Mouse (Mus musculus) large intestine, adult 2 months (tissue): Measurements from ENCODE around the gene Sfr1. TPM values are rescaled to one million over a fixed set of nuclear protein-coding genes. Genes with fewer than 3 reads are reported as not detected.

ENCODE experiments used
- DNase-seq: peaks from one replicate; pipeline ENCODE4 v3.0.0-alpha.2; 2012; ENCODE audit warnings: low read depth, low spot score
- WGBS: fragments of 180-500 bp; shearing (Covaris S2); methylation state at CpG from one replicate; pipeline ENCODE4 v1.1.7; 2018; 5-methylcytosine and 5-hydroxymethylcytosine counted together
- polyA plus RNA-seq: library from polyadenylated mRNA; depleted of rRNA; stranded (reverse); fragments of >200 nt; gene quantifications from 2 replicates; pipeline ENCODE4 v1.2.3, GENCODE M21; 2012; rRNA removed

The Sfr1 gene
- polyA plus RNA-seq, 1 experiment = 28.7 TPM

- 80% methylated on average over 2 of the region's 2 CpGs for WGBS
- no peak for DNase-seq
These were observed 17.5 kb downstream of the Sfr1 start for GRCm38 (mm10) chr19:47748950-47749349.

DNA sequence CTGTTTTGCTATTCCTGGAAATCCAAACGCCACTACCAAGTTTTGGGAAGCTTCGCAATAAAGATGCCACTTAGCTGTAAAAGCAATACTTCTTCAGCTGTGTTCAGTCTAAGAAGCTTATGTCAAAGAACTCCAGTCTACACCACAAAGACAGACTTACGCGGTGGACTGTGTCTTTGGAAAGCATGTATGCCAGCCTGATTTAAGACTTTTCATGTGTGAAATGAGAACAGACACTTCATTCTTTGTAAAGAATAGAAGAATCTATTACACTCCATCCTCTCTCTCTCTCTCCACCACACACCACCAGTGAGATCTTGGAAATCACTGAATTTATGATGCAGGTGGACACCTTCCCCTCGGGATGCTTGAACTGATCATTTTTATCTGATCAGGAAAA is 18.9 kb downstream of the Sfr1 start:
- 73% methylated on average over 5 of the region's 5 CpGs for WGBS
- DNase-seq = no peak

DNA sequence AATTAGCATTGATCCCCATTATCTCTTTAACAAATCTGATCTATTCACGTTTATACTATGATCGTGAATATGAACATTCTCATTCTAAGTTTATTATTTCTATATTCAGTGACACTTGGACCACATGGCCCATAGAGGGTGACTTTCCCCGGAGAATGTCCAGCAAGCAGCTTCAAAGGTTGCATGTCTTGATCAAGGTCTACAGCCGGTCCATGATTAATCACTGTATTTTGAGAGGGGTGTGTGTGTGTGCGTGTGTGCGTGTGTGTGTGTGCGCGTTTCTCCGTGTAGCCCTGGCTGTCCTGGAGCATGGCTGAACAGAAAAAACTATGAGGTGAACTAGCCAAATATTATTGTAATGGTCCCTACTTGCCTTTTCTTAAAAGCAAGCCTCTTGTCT is 21.0 kb downstream of the Sfr1 start:
- no peak for DNase-seq
- WGBS = 91% methylated on average over 9 of the region's 9 CpGs

DNA sequence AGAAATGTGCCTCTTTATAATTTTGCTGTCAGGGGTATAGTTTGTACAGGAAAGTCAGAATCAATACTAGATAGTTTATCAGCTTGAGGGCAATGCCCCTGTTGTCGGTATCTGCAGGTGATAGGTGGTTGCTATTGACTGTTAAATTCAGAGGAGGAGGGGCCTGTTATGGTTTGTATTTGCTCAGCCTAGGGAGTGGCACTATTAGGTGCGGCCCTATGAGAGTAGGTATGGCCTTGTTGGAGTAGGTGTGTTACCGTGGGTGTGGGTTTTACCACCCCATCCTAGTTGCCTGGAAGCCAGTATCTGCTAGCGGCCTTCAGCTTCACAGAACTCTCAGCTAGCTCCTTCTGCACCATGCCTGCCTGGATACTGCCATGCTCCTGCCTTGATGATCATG is 22.4 kb downstream of the Sfr1 start:
- no peak for DNase-seq
- 30% methylated on average over 4 of the region's 4 CpGs for WGBS

DNA sequence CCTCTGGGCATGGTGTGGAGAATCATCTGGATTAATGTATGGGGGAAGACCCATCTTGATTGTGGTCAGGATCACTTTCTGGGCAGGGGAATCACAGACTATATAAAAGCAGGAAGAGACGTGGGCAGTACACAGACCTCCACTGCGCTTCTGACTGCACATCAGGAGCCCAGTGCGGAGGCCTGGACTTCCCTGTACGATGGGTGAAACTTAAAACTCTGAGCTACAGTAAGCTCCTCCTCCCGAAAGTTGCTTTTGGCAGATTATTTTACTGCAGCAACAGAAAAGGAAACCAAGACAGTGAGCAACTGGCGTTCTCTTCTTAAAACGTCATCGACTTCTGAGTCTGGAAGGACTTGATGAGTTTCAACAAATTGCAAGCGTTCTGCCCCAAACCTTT is 23.4 kb downstream of the Sfr1 start:
- no peak for DNase-seq
- WGBS = 68% methylated on average over 9 of the region's 9 CpGs

DNA sequence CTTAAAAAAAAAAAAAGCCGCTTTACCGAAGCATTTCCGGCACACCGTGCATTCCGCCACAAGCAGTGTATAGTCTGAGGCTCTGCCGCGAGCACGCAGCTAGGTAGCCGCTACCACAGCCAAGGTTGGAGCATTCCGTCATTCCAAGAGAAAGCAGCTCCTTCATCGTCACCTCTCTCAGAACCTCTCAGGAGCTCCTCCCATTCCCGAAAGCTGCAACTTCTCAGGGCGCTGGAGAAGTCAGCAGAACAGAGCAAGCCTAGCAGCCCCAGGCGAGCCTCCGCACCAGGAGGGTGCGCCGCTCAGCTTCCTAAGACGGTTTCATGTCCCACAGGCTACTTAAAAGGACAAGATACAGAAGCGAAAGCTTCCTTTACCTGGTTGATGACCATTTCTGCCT is 24.1 kb downstream of the Sfr1 start:
- DNase-seq = no peak

DNA sequence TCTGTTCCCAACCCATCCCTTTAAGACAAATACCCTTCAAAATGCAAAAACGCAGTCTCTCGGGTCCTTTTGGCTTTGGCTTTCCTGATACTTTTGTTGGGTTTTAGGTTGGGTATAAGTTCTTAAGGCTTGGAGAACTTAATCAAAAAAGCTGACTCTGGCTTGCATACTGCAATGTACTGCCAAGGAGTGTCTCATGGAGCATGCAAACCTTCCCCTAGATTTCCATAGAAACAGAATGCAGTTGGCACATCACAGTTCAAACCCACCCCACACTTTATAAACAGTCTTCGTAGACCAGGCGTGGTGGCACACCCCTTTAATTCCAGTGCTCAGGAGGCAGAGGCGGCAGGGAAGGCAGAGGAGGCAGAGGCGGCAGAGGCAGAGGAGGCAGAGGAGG is 46.4 kb downstream of the Sfr1 start:
- 54% methylated on average over 6 of the region's 6 CpGs for WGBS

More for the DNA sequence above, 24.1 kb downstream of the Sfr1 start:
- 65% methylated on average over 19 of the region's 19 CpGs for WGBS

GRCm38 (mm10) chr19:47780145-47780544 is 48.7 kb downstream of the Sfr1 start:
- 80% methylated on average over 7 of the region's 7 CpGs for WGBS
- no peak for DNase-seq

More for the DNA sequence above, 46.4 kb downstream of the Sfr1 start:
- DNase-seq = no peak

DNA sequence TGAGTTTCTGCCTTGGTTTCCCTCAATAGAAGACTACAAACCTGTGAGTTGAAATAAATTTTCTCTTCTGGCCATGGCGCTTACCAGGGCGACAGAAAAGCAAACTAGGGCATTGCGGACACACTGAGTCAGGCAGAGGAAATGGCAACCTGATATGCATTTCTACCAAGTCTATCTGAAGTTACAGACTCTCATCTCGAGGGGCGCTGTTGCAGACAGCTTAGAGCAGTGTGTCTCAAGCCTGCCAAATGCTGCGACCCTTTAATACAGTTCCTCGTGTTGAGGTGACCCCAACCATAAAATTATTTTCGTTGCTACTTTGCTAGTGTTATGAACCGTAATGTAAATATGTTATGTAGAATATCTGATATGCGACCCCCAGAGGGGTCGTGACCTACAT is 49.5 kb downstream of the Sfr1 start:
- WGBS = 74% methylated on average over 11 of the region's 11 CpGs
- DNase-seq = no peak

GRCm38 (mm10) chr19:47783898-47784297 is 52.4 kb downstream of the Sfr1 start:
- DNase-seq = no peak
- 87% methylated on average over 6 of the region's 6 CpGs for WGBS

Other genes starting within 250 kb of the Sfr1 start
- gene Stn1, start 194.2 kb upstream of the Sfr1 start, polyA plus RNA-seq = 12.0 and 13.0 TPM in 2 replicates
- gene Slk, start 152.0 kb upstream of the Sfr1 start, polyA plus RNA-seq = 7.4 and 11.4 TPM in 2 replicates
- 0.09 and 0.23 TPM in 2 replicates for gene Col17a1, start 39.6 kb upstream of the Sfr1 start, polyA plus RNA-seq
- 222 and 279 TPM in 2 replicates for gene Gsto1, start 123.3 kb downstream of the Sfr1 start, polyA plus RNA-seq
- 0.26 and 0.41 TPM in 2 replicates for gene Gsto2, start 133.9 kb downstream of the Sfr1 start, polyA plus RNA-seq
- gene Cfap43, start 187.6 kb downstream of the Sfr1 start, polyA plus RNA-seq = 0.12 TPM in 1 of 2 replicates, not detected in the other
- 3.6 and 3.9 TPM in 2 replicates for gene Itprip, start 187.6 kb downstream of the Sfr1 start, polyA plus RNA-seq
- not detected in 2 replicates for gene Cfap58, start 206.0 kb downstream of the Sfr1 start, polyA plus RNA-seq